Mouse (Mus musculus) forebrain, postnatal 0 days (tissue): Measurements from ENCODE around the gene Dock2. TPM values are rescaled to one million over a fixed set of nuclear protein-coding genes. Genes with fewer than 3 reads are reported as not detected.

ENCODE experiments used
- ATAC-seq: fragments of 200-750 bp; cut with Nextera tagmentation; 2 replicates; pipeline ENCODE4 v1.8.0; 2017; ENCODE audit warnings: mild to moderate bottlenecking, moderate library complexity
- DNase-seq: peaks from one replicate; pipeline ENCODE4 v3.0.0-alpha.2; 2015
- H3K27ac ChIP-seq: fragments of 300-500 bp; sonication (generic); 2 replicates; pipeline ENCODE4 v1.5.1; 2014; ENCODE audit warnings: low read depth, mild to moderate bottlenecking, antibody characterized with exemption, low read length, moderate library complexity, mixed read lengths
- H3K27me3 ChIP-seq: fragments of 300-500 bp; sonication (generic); 2 replicates; pipeline ENCODE4 v1.6.1; 2014; ENCODE audit warnings: mild to moderate bottlenecking, low read length, mixed read lengths; ENCODE audit not compliant: insufficient read depth
- H3K36me3 ChIP-seq: fragments of 300-500 bp; sonication (generic); 2 replicates; pipeline ENCODE4 v1.6.1; 2014; ENCODE audit warnings: mild to moderate bottlenecking, moderate library complexity; ENCODE audit not compliant: insufficient read depth
- H3K4me1 ChIP-seq: fragments of 300-500 bp; sonication (generic); 2 replicates; pipeline ENCODE4 v1.6.1; 2014; ENCODE audit warnings: antibody characterized with exemption; ENCODE audit not compliant: insufficient read depth
- H3K4me2 ChIP-seq: fragments of 300-500 bp; sonication (generic); 2 replicates; pipeline ENCODE4 v1.6.1; 2014; ENCODE audit warnings: low read depth, mild to moderate bottlenecking, moderate library complexity
- H3K4me3 ChIP-seq: fragments of 300-500 bp; sonication (generic); 2 replicates; pipeline ENCODE4 v1.5.1; 2014; ENCODE audit warnings: low read depth, low read length, mixed read lengths
- H3K9ac ChIP-seq: fragments of 300-500 bp; sonication (generic); 2 replicates; pipeline ENCODE4 v1.6.1; 2014; ENCODE audit warnings: mild to moderate bottlenecking
- H3K9me3 ChIP-seq: fragments of 300-500 bp; sonication (generic); 2 replicates; pipeline ENCODE4 v1.6.1; 2016; ENCODE audit warnings: low read length
- CTCF ChIP-seq: sonication (generic); IDR thresholded peaks from 2 replicates; pipeline ENCODE4 v1.5.1; 2016; ENCODE audit warnings: antibody characterized with exemption, control low read depth, low read depth
- WGBS: fragments of 180-500 bp; shearing (Covaris S2); extraction: QIAGEN DNeasy Blood & Tissue Kit; methylation state at CpG from one replicate; pipeline ENCODE4 v1.1.7; 2014; 5-methylcytosine and 5-hydroxymethylcytosine counted together
- polyA plus RNA-seq: library from polyadenylated mRNA; unstranded; fragments of >200 nt; fragmentation: Nextera tagmentation; extraction: Ambion mirVana; gene quantifications from 2 replicates; pipeline ENCODE4 v1.2.1, GENCODE M21; 2015
- total RNA-seq: library from RNA; depleted of rRNA; stranded (reverse); fragments of >200 nt; gene quantifications from 2 replicates; pipeline ENCODE4 v1.2.3, GENCODE M21; 2014

Dock2 gene
- total and polyA plus RNA-seq, 2 experiments from 2014 or later: 0.63 to 2.3 TPM

DNA sequence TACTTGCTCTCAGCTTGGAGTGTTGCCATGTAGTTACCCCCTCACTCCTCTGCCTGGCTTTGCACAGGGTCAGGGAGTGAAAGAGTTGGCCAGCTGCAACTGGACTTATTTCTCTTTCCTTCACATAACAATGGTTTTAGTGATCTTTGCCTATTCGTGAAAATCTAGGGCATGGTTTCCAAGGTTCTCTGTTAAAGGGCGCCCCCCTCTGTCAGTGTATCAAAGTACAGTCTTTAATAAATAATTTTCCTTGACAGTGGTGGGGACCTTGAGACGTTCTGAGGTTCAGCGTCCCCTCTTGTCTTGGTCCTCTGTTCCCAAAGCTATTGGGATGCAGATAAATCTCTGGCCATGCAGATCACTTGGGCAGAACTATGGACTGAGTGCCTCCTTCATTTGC is 12.4 kb upstream of the Dock2 start:
- no peak overlapping the region for H3K27ac ChIP-seq
- H3K4me2 ChIP-seq: no peak overlapping the region
- no peak overlapping the region for H3K4me3 ChIP-seq
- DNase-seq (no peak), ATAC-seq (no peak)
- WGBS: 30% methylated on average over 4 of the region's 4 CpGs
- peak; percentile 16; the same call in 1 of the 2 replicates for TF ChIP-seq CTCF
- H3K9ac ChIP-seq: no peak overlapping the region
- no peaks in the 10 kb centered on the region for H3K27me3 ChIP-seq
- H3K36me3 ChIP-seq: no peaks in the 10 kb centered on the region
- no peaks in the 10 kb centered on the region for H3K4me1 ChIP-seq
- no peaks in the 10 kb centered on the region for H3K9me3 ChIP-seq

DNA sequence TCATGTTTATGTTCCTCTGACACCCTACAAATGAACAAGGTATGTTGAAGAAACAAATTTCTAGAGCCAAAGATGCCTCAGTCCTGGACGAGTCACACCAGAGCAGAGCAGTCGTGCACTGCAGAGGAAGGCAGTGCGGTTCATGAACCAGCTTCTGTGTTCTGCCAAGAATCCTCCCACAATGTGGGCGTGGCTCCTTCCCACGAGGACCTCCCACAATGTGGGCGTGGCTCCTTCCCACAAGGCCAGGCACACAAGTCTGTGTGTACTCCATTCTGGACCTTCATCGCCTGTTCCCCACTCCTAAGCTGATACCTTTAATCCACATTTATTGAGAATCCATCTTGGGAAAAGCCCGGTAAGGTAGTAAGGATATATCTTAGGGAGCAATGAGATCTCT is 8.2 kb upstream of the Dock2 start:
- H3K27me3 ChIP-seq: no peaks in the 10 kb centered on the region
- TF ChIP-seq CTCF: no peak
- no peaks in the 10 kb centered on the region for H3K4me1 ChIP-seq
- H3K36me3 ChIP-seq: no peaks in the 10 kb centered on the region
- DNase-seq: no peak
- no peak overlapping the region for H3K9ac ChIP-seq
- no peak overlapping the region for H3K4me3 ChIP-seq
- H3K27ac ChIP-seq: no peak overlapping the region
- WGBS: 73% methylated on average over 8 of the region's 8 CpGs
- no peaks in the 10 kb centered on the region for H3K9me3 ChIP-seq
- ATAC-seq: no peak
- no peak overlapping the region for H3K4me2 ChIP-seq

DNA sequence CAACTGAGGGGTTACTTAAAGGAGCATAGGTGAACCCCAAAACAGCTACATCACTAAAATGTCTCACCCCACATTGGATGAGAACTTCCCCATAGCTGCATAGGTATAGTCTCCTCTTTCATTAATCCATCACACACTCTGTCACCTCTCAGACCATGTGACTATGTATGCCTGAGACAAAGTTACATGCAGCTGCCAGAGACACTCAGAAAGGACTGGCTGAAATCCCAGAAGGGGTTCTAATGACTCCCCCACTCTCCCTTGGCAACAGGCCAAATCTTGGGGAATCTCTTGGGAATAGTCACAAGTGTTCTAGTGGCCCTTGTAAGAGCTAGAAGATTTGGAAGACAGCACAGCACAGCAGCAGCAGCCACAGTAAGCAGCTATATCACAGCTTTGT is 1.2 kb upstream of the Dock2 start:
- ATAC-seq (no peak), DNase-seq (no peak)
- no peaks in the 10 kb centered on the region for H3K9me3 ChIP-seq

DNA sequence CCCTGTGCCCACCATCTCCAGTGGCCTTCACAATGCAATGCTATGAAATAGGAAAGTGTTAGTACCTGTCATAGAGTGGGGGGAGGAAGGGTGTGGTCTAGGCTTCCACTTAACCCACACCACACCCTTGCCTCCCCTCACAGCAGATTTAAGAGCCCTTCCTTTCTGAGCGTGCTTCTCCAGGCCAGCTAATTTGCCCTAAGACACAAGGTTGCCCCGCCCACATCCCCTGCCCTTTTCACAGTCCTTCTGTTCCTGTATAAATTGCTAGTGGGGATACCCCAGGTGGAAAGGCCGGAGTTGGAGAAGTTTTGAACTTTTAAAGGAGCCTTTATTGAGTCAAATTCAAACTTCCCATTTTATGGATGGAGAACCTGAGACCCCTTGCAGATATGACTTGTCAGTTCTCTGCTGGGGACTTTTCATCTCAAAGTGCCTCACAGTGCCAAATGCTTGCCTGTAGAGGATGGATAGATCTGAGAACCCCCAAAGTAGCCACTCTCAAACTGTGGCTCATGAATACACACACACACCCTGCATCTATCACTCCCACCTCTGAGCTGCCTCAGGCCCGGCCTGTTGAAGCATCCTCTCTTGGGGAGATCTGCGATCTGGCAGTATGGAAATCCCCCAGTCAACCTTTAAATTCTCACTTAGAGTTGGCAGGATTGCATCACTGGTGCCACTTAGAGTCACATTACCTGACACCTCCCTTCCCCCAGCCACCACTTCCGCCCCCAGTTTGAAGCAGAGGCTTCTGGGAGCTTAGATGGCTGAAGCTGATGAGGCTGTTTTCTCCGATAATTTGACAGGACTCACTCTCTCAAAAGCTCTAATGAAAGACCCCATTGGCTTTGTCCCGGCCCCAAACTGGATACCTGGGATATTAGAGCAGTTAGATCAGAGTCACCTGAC is 919 bp downstream of the Dock2 start:
- no peak for DNase-seq
- H3K27ac ChIP-seq: no peak overlapping the region
- WGBS: 77% methylated on average over 8 of the region's 8 CpGs

More for the DNA sequence above, 1.2 kb upstream of the Dock2 start:
- H3K36me3 ChIP-seq: no peaks in the 10 kb centered on the region
- no peak overlapping the region for H3K27ac ChIP-seq
- no peak for TF ChIP-seq CTCF
- H3K9ac ChIP-seq: no peak overlapping the region
- no peak overlapping the region for H3K4me3 ChIP-seq
- H3K4me1 ChIP-seq: no peaks in the 10 kb centered on the region
- no peak overlapping the region for H3K4me2 ChIP-seq
- no peaks in the 10 kb centered on the region for H3K27me3 ChIP-seq

DNA sequence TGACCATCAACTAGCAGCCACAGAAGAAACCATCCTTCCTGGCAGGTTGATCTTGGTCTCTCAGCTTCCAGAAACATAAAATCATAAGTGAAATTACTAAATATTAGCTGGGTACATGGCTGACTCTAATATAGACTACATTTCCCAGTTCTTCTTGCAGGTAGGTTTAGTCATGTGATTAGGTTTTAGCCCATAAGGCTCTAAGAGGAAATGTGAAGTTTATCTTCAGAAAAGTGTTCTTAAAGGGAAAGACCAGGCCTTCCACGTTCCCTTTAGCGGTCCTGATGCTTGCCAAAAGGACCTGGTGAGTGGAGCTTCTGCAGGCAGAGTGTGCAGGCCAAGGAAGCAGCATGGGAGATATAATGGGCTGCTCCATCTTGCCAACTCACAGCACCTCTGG is 2.9 kb downstream of the Dock2 start:
- Histone ChIP-seq H3K36me3 (no peaks in the 10 kb centered on the region), H3K9me3 (no peaks in the 10 kb centered on the region), H3K27ac (no peak overlapping the region), H3K27me3 (no peaks in the 10 kb centered on the region), H3K4me1 (no peaks in the 10 kb centered on the region), H3K4me3 (no peak overlapping the region), H3K9ac (no peak overlapping the region), H3K4me2 (no peak overlapping the region)
- 91% methylated on average over 2 of the region's 2 CpGs for WGBS
- DNase-seq: no peak
- TF ChIP-seq CTCF: no peak
- no peak for ATAC-seq

More for the DNA sequence above, 919 bp downstream of the Dock2 start:
- Histone ChIP-seq H3K4me2 (no peak overlapping the region), H3K9ac (no peak overlapping the region), H3K27me3 (no peaks in the 10 kb centered on the region), H3K9me3 (no peaks in the 10 kb centered on the region), H3K36me3 (no peaks in the 10 kb centered on the region), H3K4me3 (no peak overlapping the region), H3K4me1 (no peaks in the 10 kb centered on the region)
- no peak for ATAC-seq
- TF ChIP-seq CTCF: no peak

DNA sequence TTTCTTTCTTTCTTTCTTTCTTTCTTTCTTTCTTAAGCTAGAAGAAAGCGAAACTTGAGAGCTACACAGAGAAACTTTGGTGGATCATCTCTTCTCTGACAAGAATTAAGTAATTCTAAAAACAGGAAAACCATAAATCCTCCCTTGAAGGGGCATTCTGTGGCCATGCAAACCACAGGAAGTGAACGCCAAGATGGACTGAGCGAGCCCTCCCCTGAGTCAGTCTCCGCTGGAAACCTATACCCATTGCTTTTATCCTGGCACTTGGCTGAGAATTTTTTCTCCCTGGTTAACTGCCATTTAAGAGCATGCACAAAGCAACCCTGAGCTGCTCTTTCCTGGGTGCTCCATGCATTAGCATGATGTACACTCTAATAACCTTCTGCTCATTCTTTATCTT is 3.7 kb downstream of the Dock2 start:
- no peak for TF ChIP-seq CTCF
- no peaks in the 10 kb centered on the region for H3K27me3 ChIP-seq
- no peaks in the 10 kb centered on the region for H3K36me3 ChIP-seq
- H3K4me2 ChIP-seq: no peak overlapping the region
- H3K27ac ChIP-seq: no peak overlapping the region
- no peaks in the 10 kb centered on the region for H3K4me1 ChIP-seq
- ATAC-seq (no peak), DNase-seq (no peak)
- H3K4me3 ChIP-seq: no peak overlapping the region
- H3K9ac ChIP-seq: no peak overlapping the region
- 92% methylated on average over 4 of the region's 4 CpGs for WGBS
- no peaks in the 10 kb centered on the region for H3K9me3 ChIP-seq

DNA sequence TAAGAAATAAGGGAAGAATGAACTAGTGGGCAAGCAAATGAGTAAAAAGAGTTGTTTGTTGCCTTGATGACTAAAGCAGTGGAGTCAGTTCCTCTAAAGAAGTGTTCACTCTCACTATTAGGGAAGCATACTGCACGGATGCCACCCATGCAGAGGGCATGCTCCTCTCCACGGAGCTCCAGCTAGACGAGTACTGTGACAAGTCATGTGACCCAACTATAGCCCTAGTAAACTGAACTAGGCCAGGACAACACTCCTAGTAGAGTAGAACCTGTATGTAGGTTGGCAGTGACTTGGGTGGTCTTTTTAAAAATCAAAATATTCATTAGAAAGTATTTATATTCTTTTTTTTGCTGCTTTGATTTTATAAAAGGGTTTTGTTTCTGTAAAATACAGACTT is 5.3 kb downstream of the Dock2 start:
- TF ChIP-seq CTCF: no peak
- Histone ChIP-seq H3K36me3 (no peaks in the 10 kb centered on the region), H3K4me1 (no peaks in the 10 kb centered on the region), H3K27ac (no peak overlapping the region), H3K9ac (no peak overlapping the region), H3K27me3 (no peaks in the 10 kb centered on the region), H3K4me3 (no peak overlapping the region), H3K9me3 (no peaks in the 10 kb centered on the region), H3K4me2 (no peak overlapping the region)
- ATAC-seq (no peak), DNase-seq (no peak)
- WGBS: 86% methylated on average over 3 of the region's 3 CpGs
